Mouse (Mus musculus) embryo, embryonic 11.5 days (tissue): ENCODE measurements around the gene Qpctl.
"Not testable (repeated sequence)": the region's sequence is repeated elsewhere in the genome, so short reads cannot be mapped to it uniquely, and the experiment has no call there.

Experiments used
- DNase-seq: peaks from one replicate; pipeline ENCODE4 v3.0.0-alpha.2; 2012; ENCODE audit warnings: low read depth, low spot score

Gene Qpctl

GRCm38 (mm10) chr7:19163752-19164151 is 14.7 kb upstream of the Qpctl start:
- DNase-seq, result no peak

GRCm38 (mm10) chr7:19162928-19163327 is 13.8 kb upstream of the Qpctl start:
- no peak for DNase-seq

GRCm38 (mm10) chr7:19160115-19160514 is 11.0 kb upstream of the Qpctl start:
- no peak for DNase-seq

GRCm38 (mm10) chr7:19159411-19159810 is 10.3 kb upstream of the Qpctl start:
- DNase-seq, result no peak

- no peak for DNase-seq
These were observed 9.5 kb upstream of the Qpctl start for GRCm38 (mm10) chr7:19158601-19159000.

- DNase-seq, result peak; percentile 73
These were observed 8.2 kb upstream of the Qpctl start for GRCm38 (mm10) chr7:19157160-19157800.

- no peak for DNase-seq
These were observed 6.9 kb upstream of the Qpctl start for GRCm38 (mm10) chr7:19155825-19156475.

GRCm38 (mm10) chr7:19154796-19155195 is 5.7 kb upstream of the Qpctl start:
- DNase-seq, result no peak

GRCm38 (mm10) chr7:19151121-19151520 is 2.0 kb upstream of the Qpctl start:
- DNase-seq, result not testable (repeated sequence)

- peak; percentile 94 for DNase-seq
These were observed 535 bp upstream of the Qpctl start, which contains the start of gene Snrpd2 for GRCm38 (mm10) chr7:19149626-19150025. Gene Snrpd2, plus strand, starts transcription at chr7:19149722.

GRCm38 (mm10) chr7:19148180-19148874 is 764 bp downstream of the Qpctl start:
- DNase-seq, result no peak

GRCm38 (mm10) chr7:19147497-19148045 is 1.5 kb downstream of the Qpctl start:
- DNase-seq, result no peak

- no peak for DNase-seq
These were observed 2.3 kb downstream of the Qpctl start for GRCm38 (mm10) chr7:19146793-19147192.

- DNase-seq, result no peak
These were observed 11.7 kb downstream of the Qpctl start for GRCm38 (mm10) chr7:19137380-19137779.

- no peak for DNase-seq
These were observed 12.3 kb downstream of the Qpctl start for GRCm38 (mm10) chr7:19136673-19137334.

GRCm38 (mm10) chr7:19136168-19136567 is 12.9 kb downstream of the Qpctl start:
- no peak for DNase-seq

- DNase-seq, result peak; percentile 91
These were observed 17.7 kb downstream of the Qpctl start for GRCm38 (mm10) chr7:19131324-19131848.

GRCm38 (mm10) chr7:19130657-19131056 is 18.4 kb downstream of the Qpctl start:
- no peak for DNase-seq

- no peak for DNase-seq
These were observed 19.7 kb downstream of the Qpctl start for GRCm38 (mm10) chr7:19129396-19129795.

GRCm38 (mm10) chr7:19127744-19128143 is 21.3 kb downstream of the Qpctl start:
- DNase-seq, result no peak

GRCm38 (mm10) chr7:19124713-19125112 is 24.4 kb downstream of the Qpctl start:
- DNase-seq, result no peak

- DNase-seq, result no peak
These were observed 27.4 kb downstream of the Qpctl start for GRCm38 (mm10) chr7:19121686-19122085.
